Mouse (Mus musculus) neural tube, embryonic 10.5 days (tissue): ENCODE data around the gene Ppp1r17.

Experiments
- DNase-seq: peaks from one replicate; pipeline ENCODE4 v3.0.0-alpha.2; 2017; ENCODE audit warnings: low spot score; ENCODE audit errors: extremely low spot score

Ppp1r17 gene

DNA sequence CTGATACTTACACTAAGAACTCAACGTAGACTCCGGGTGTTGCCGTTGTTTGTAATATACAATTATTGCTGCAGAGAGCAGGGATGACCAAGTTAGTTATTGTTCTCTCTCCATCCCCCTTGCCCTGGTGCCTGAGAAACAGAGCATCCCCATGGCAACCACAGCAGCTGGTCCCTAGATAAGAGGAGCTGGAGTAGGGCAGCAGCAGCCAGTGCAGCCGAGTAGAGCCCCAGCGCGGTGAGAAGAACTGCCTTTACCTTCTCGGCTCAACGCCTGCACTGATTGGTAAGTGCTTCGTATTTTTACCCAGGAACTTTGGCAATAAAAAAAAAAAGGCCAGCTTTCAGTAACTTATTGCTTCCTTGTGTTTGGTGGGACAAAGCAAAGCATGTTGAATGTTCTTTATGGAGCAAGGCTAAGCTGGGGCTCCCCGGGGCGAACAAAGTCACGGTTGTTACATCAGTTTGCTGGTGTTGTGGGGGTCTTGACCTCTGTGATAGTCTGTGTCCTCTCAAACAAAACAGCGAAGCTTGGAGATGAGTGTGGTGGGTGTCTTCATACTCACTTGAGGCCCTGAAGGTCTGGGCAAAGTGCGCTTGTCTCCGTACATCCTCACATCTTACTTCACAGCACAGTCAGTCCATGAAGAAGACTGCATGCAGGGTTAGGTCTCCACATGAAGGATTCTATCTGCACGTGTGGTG is at the start of gene Ppp1r17:
Ppp1r17 (plus strand) TSS at position 207 of the 704 bp plus-strand sequence.
- DNase-seq: peak; percentile 48

DNA sequence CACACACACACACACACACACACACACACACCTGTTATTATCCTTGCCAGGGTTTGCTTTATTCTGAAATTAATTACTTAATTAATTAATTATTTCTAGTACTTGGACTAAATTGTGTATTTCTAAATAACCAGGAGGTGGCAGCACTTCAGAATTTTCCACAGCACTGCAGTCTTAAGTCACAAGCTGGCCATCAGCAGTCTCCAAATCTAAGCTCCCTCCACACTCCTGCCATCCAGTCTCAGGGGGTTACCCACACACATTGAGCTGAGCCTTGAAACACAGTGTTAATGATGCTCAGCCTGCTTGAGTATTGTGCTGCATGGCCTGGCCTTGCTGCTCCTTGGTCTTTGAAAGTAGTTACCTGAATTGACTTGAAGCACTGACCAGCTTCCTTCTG is 44.3 kb upstream of the Ppp1r17 start:
- DNase-seq: no peak

DNA sequence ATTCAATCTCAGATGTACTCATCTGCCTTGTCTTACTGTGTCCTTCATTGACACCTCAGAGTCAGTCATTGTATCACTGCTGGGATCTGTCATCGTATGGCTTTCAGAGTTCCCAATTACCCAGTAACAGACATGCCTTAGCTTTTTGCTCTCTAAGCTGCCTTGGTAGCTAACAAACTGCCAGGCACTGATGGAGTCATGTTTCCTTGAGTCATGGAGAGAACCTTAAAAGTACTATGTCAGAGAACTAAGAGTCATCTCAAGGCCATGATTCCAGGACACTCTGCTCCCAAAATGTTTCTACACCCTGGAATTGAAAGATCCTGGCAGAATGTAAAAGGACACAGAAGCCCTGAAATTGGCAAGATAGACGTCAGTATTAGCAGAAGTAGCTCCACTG is 37.5 kb upstream of the Ppp1r17 start:
- DNase-seq: no peak

DNA sequence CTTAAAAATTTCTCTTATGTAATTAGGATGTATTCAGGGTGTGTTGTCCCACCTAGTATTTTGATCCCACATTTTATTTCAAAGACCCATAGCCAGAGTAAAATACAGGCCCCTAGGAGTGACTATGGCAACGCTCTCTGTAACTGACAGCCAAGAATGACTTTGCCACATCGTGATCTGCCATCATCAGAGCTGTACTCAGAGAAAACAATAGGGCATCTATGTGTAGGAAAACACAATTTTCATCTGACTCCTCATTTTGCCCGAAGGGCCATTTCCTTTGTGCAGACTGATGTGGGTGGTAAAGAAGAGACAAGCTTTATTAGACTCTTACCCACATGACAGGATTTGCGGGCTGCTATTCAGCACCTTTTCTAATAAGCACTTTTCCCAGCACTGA is 8.6 kb upstream of the Ppp1r17 start:
- no peak for DNase-seq

DNA sequence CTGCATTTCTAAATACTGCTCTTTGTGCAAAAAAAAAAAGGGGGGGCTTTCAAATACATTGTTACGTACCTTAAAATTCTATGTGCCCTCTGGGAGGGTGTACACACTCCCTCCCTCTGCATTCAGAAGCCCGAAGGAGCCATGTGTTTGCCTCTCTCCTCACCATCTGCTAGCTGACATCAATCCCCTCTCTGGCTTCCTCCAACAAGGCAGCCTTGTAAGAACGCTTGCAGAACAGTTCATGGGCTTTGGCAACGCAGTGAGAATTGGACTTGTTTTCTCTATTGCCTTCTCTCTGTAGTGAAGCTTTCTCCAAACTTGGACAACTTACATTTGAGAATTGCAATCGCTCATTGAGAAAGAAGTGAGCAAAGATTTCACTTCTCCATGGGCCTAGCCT is 4.9 kb upstream of the Ppp1r17 start:
- DNase-seq: no peak

DNA sequence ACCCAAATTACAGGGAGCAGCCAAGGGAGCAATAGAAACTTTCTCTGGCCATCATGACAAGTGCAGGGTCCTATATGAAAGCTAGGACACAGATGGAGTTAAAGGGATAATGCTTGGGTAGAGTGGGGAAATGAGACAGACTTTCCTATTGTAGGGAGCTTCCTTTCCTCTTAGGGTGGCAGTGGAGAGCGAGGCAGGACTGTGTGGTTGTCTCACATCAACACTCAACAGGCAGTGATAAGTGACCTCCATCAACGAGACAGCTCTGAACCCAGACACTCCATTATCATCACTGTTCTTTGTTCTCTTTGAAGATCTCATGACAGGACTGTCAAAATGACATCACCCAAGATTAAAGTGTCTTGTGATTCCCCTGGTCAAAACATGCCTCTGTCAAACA is 2.3 kb downstream of the Ppp1r17 start:
- DNase-seq: no peak

DNA sequence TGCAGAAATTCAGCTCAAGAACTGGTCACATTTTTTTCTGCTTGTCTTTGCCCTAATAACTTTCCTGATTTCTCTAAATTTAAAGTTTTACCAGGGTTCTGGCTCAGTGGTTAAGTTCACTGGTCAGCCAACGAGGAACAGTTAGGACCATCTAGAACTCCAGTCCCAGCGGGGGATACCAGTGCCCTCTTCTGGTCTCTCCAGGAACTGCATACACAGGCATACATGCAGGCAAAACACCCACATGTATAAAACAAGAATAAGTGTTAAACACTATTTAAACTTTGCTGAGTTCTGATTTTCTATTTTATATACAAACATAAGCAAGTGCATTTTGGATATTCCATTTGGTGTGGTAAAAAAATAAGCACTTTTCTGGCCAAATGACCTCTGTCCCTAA is 8.2 kb downstream of the Ppp1r17 start:
- DNase-seq: no peak

DNA sequence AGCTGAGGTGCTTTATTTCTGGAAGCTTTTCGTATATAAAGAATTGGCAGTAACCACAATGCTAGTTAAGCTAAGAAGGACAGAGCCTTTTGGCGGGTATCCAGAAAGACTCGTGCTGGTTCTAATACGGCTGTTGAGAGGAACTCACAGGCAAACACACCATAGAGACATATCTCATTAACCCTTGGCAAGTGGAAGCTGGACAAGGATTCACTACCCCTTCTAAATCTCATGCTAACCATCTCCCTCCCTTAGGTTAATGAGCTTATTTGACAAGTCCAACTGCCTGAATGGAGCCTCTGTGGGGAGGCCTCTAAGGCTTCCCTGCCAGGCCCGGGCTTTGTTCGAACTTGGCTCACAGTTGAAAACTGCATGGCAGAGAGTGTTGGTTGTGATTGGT is 10.0 kb downstream of the Ppp1r17 start:
- no peak for DNase-seq

DNA sequence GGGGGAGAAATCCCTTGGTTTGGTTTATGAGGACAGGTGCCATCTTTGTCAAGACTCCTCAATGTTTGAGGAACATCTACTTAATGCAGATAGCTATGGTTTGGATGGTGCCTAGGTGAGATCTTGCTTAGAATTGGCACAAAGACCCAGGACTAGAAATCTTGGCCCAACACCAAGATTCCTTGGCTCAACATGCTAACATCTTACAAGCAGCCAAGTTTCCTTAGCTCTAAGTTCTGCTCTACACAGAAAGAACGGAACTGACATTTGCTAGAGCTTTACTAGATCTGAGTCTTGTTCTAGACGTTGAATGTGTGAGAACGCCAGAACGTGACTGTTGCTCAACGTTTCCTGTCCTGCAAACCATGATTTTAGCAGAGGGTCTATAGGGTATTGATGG is 10.7 kb downstream of the Ppp1r17 start:
- no peak for DNase-seq

DNA sequence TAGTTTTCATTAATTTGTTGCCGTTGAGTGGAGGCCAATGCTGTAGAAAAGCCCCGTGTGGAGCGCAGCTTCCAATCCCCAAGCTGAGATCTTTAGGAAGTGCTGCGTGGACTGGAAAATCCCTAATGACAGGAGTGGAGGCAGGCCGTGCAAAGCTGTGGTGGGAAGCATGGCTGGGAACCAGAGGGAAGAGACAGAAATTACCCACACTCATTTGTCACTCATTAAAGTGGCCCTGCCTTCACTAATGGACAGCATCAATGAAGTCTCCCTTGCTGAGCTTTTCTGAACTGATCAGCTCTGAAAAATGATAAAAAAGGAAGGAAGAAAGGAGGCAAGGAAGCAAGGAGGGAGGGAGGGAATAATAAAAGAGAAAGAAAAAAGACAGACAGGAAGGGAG is 12.7 kb downstream of the Ppp1r17 start:
- no peak for DNase-seq

DNA sequence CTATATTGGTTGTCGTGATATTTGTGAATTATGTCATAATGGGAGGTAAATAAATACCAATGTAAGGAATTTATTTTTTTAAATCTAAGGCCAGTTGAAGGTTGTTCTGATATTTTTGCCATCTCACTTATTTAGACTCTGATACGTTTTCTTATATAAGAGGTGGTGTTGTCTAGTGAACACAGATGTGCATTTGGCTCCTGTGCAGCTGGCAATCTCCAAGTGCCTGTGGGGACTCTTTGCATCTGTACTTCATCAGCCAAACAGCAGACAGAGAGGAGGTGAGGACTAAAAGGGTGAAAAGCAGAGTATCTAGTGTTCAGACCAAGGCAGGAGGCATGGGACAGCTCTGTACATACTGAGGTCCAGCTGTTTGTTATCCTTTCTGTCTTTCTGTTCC is 14.9 kb downstream of the Ppp1r17 start:
- DNase-seq: no peak

DNA sequence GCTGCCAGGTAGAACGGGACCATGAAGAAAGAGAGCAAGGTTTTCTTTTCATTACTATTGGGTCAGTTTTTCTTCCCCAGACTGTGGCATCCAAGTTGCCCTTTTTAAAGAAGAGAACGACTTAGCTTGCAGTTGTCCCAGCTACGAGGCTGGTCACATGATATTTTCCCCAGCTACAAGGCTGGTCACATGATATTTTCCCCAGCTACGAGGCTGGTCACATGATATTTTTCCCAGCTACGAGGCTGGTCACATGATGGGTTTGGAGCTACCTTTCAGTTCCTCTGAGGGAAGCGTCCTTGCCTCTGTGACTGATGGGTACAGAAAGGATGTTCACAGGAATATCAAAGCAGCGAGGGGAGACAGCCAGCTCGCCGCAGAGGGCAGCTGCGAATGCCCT is 17.8 kb downstream of the Ppp1r17 start:
- DNase-seq: no peak

DNA sequence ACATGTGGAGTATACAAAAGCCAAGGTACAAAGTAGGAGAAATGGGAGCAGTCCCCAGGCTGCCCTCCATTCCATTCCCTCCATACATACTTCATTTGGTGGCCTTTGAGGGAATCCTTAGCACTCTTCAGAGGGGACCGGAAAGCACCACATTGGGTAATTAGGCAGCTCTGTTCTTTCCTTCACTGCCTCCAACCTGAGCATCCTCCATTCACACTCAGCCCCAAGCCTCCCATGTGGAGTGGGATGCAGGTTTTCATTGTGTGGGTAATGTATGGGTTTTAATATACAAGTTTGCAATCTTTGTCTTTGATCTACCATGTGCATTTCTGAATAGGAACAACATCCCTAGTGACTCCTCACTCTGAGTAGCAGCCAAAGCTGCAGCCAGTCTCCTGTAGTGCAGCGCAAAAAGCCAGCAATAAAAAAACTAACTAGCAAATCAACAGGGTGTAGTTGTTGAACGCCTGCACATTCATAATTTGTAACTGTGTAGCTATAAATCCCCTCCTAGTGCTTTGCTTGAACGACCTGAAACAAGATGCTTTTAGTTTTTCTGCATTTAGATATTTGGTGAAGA is 22.3 kb downstream of the Ppp1r17 start:
- DNase-seq: no peak

DNA sequence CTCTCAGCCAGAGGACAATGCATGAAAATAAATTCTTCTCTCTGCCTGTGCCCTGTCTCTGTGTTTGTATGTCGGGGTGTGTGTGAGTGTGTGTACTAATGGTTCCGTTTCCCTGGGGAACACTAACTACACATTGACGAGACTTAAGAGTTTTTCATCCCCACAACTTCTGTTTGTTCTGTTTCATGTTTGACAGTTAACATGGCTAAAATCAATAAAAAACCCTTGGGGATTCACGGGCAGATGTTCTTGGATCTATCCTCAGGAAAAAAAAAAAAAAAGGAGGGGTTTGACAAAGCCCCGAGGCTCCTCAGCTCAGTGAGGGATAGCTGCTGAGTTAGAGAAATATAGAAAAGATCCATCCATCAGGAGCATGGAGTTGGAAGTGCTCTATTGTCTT is 27.0 kb downstream of the Ppp1r17 start:
- DNase-seq: no peak

DNA sequence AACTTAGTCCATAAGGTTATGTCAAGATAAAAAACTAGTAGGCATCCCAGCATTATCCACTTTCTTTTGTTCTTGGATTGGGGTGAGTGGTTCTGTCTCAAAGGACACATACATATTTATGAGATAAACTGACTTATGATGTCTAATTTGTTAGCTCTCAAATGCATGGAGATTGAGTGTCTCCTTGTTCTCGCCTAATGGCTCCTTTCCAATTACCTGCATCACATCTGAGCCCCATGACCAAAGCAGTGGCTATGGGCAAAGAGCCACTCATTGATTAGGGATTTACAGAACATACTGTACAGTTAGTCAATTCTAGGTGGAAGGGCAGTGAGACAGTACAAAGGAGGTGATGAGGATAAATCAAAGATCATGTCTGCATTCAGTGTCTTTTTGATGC is 27.4 kb downstream of the Ppp1r17 start:
- DNase-seq: no peak

DNA sequence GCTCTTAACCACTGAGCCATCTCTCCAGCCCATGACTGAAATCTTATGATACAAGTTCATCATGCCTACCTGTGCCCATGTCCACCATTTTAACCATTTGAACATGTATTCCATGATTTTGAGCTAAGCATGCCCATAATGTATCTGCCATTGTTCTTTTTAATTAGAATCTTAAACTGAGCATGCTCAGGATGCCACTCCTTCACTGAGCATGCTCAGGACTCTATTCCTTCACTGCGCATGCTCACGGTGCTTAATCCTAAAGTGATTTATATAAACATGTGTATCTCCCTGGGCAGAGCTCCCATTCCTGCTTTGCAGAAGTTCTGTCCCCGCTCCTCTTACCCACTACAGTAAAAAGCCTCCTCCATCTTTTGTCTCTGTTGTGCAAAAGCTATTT is 31.3 kb downstream of the Ppp1r17 start:
- DNase-seq: no peak

DNA sequence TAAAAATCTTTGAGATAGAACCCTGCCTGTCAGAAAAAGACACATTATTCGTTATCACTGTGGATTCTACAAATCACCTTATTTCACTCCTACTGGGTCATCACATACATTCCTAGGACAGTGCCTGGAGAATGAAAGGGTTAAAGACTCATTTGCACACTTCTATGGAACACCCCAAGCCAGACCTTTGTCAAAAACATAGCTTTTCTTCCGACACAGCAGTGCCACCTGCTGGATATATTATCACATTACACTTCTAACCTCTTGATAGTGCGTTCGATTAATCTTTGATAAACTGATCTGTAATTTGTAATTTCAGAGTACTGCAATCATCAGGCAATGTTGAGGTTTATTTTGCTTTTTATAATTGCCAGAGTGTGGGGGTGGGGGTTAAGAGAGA is 31.8 kb downstream of the Ppp1r17 start:
- no peak for DNase-seq

DNA sequence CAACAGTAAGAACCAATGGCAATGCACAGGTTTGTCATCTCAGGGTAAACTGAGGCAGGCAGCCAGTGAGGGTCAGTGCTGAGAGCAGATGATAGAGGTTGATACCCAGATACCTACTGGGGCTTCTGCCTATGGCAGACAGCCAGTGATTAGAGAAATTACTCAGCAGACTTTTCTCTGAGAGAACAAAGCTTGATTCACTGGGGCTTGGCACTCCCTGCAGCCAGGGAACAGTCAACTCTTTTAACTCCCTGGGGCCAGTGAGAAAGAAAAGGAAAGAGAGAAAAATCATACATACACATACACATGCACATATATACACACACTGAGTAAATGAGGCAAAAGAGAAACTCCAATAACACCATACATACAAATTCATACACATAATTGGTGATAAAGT is 46.4 kb downstream of the Ppp1r17 start:
- no peak for DNase-seq

DNA sequence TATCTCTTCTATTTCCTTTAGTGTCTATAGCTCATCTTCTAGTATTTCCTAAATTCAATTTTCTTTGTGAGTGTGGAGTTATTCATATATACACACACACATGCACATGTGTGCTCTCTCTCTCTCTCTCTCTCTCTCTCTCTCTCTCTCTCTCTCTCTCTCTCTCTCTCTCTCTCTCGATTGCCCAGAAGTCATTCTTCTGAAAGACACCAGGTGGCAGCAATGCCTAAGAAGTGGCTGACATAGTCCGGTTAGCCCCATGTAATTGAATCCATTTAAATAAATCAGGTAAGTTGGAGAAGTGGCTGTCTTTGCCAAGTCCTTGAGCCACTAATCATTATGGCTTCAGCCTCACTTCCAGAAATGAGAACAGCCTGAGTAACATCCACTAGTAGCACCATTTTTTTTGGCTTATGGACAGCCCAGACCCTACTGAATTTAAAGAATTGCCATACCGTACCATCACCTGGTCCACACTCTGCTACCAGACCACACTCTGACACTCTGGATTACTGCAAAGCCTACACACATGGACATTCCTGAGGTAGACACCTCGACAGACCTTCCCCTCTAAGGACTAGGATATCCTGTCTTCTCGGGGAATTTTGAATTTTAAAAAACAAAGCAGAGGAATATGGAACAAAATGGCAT is 49.5 kb downstream of the Ppp1r17 start:
- DNase-seq: no peak

DNA sequence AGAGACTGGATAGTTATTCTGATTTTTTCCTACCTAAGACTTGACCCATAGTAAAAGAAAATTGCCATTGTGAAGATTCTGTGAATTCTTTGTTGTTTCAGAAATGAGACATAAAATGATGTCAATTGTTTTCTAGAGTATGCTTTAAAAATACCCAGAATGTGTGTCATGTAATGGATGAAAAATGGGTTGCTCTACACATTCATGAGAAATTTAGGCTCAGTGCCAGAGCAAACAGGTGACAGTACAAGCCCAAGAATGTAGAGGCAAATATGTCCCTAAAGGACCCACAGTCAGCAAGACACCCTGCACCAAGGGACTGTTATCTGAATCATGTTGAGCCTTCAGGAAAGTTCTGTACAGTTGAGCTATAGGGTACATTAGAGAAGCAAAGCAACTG is 51.2 kb downstream of the Ppp1r17 start:
- DNase-seq: no peak

DNA sequence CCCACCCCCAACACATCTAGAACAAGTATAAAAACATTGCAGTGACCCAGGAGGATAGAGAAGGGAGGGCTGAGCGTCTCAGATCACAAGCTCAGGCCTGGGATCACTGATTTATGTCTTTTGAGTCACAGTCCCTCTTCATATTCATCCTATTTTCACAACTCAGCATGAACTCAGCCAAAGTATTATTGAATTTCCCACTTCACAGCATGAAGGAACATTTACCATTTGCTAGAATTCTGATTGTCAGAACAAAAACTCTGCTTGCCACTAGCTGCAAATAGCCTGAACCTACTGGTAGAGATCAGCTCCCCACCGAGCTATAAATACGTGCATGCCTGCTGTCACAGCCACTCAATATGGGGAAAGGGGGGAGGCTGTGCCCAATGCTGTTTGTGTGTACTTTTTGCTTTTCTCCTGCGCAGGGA is 59.1 kb downstream of the Ppp1r17 start:
- no peak for DNase-seq
